9 mouse cellular contexts compared by ENCODE assay signal in genomic region chr6:125046691-125047090, GRCm38 (mm10). TPM values are rescaled to one million over a fixed set of nuclear protein-coding genes. Genes with fewer than 3 reads are reported as not detected.
A peak's percentile ranks its signal among the peaks of the same experiment; 100 is the strongest.
DNase-seq lines count a peak whose midpoint lies in the region; ATAC-seq and TF ChIP-seq lines count a peak whose summit lies in the region.
"Had no signal": no experiment of that assay in that cellular context is flagged by ENCODE, and none has a peak within 500 bp of the region (broad histone marks: within the 10 kb centered on the region; RNA-seq: fewer than 3 reads in every experiment).

No protein-coding gene starts in this region.

- H3K9me3 ChIP-seq in limb, embryonic 13.5 days, result no peaks in the 10 kb centered on the region
- no peaks in the 10 kb centered on the region for H3K9me3 ChIP-seq in midbrain, postnatal 0 days (ENCODE audit: low read length)
- H3K9me3 ChIP-seq: embryonic facial prominence, embryonic 12.5 days had no signal

- ATAC-seq in limb, embryonic 13.5 days (ENCODE audit: low FRiP score, low read depth), result peak; percentile 48; the same call in 1 of the 2 replicates
- ATAC-seq in midbrain, postnatal 0 days (ENCODE audit: low FRiP score), result peak; percentile 66

- H3K36me3 ChIP-seq in heart, adult 2 months (ENCODE audit: control insufficient read depth, insufficient read depth, low read length), result no peaks in the 10 kb centered on the region
- peaks cover 83% of the 10 kb centered on the region for H3K36me3 ChIP-seq in limb, embryonic 13.5 days
- peaks cover 57% of the 10 kb centered on the region for H3K36me3 ChIP-seq in midbrain, postnatal 0 days (ENCODE audit: insufficient read depth, low read length)

- 0 out of 2 replicates have a peak, but pooled peaks cover 1% of the 10 kb centered on the region for H3K4me1 ChIP-seq in heart, adult 2 months (ENCODE audit: control insufficient read depth, insufficient read depth, low read length)
- H3K4me1 ChIP-seq in limb, embryonic 13.5 days, result no peaks in the 10 kb centered on the region
- H3K4me1 ChIP-seq in midbrain, postnatal 0 days (ENCODE audit: insufficient read depth, low read length), result no peaks in the 10 kb centered on the region
- H3K4me1 ChIP-seq: embryonic facial prominence, embryonic 12.5 days had no signal

- TF ChIP-seq CTCF in heart, adult 2 months (IDR thresholded peaks at IDR 0.05), result peak; percentile 97
- TF ChIP-seq CTCF in midbrain, postnatal 0 days (IDR thresholded peaks at IDR 0.05), result peak; percentile 96

- TF ChIP-seq POLR2A in heart, adult 2 months (IDR thresholded peaks at IDR 0.05; ENCODE audit: insufficient read depth, low read depth, low read length), result no peak

- intact Hi-C loops in heart, adult 2 months (cut with DNase I), result loop anchor here (1.0 to 5.0 kb wide), 3 partner anchors 38 to 226 kb away; no protein-coding TSS in a partner anchor

- no peak overlapping the region for H3K4me2 ChIP-seq in limb, embryonic 13.5 days (replicated peaks)
- no peak overlapping the region for H3K4me2 ChIP-seq in midbrain, postnatal 0 days (ENCODE audit: low read depth, low read length, poor library complexity, severe bottlenecking)
- H3K4me2 ChIP-seq: embryonic facial prominence, embryonic 12.5 days had no signal

- DNase-seq in A20 (ENCODE audit: low read depth, low spot score), result peak; percentile 68
- DNase-seq in adrenal gland, postnatal 10 days, result peak; percentile 90
- peak; percentile 64 for DNase-seq in embryo, embryonic 11.5 days (ENCODE audit: low read depth, low spot score)
- peak; percentile 77 to 83 for DNase-seq in heart, adult 2 months
- peak; percentile 84 for DNase-seq in kidney, adult 9 months
- DNase-seq in midbrain, postnatal 0 days (ENCODE audit: low spot score), result peak; percentile 90
- DNase-seq in spleen, postnatal 14 days (ENCODE audit: low spot score in 2 of 2), result peak; percentile 34 to 71

- 20% methylated on average over 5 of the region's 5 CpGs for WGBS in heart, adult 2 months
- WGBS in limb, embryonic 13.5 days, result 38% methylated on average over 5 of the region's 5 CpGs
- 20% methylated on average over 5 of the region's 5 CpGs for WGBS in midbrain, postnatal 0 days

- no peaks in the 10 kb centered on the region for H3K79me2 ChIP-seq in heart, adult 2 months (replicated peaks; ENCODE audit: control insufficient read depth, insufficient read depth, low read length)

- TF ChIP-seq EP300 in heart, adult 2 months (IDR thresholded peaks at IDR 0.05; ENCODE audit: insufficient read depth, low read depth, low read length), result peak; percentile 80; the same call in 1 of the 2 replicates

- no peak overlapping the region for H3K27ac ChIP-seq in heart, adult 2 months
- H3K27ac ChIP-seq in limb, embryonic 13.5 days, result no peak overlapping the region
- no peak overlapping the region for H3K27ac ChIP-seq in midbrain, postnatal 0 days (ENCODE audit: low read depth, low read length)
- H3K27ac ChIP-seq: embryonic facial prominence, embryonic 12.5 days had no signal

- H3K27me3 ChIP-seq in heart, adult 2 months (ENCODE audit: control insufficient read depth, insufficient read depth, low read length), result no peaks in the 10 kb centered on the region
- no peaks in the 10 kb centered on the region for H3K27me3 ChIP-seq in limb, embryonic 13.5 days
- H3K27me3 ChIP-seq in midbrain, postnatal 0 days (ENCODE audit: insufficient read depth, low read length), result no peaks in the 10 kb centered on the region
- H3K27me3 ChIP-seq: embryonic facial prominence, embryonic 12.5 days had no signal

- H3K9ac ChIP-seq in heart, adult 2 months (ENCODE audit: low read depth, low read length), result no peak overlapping the region
- H3K9ac ChIP-seq in limb, embryonic 13.5 days, result 0 out of 2 replicates have a peak overlapping the region, but pooled peaks have one; percentile 1
- no peak overlapping the region for H3K9ac ChIP-seq in midbrain, postnatal 0 days (replicated peaks; ENCODE audit: low read length, poor library complexity, severe bottlenecking)
- H3K9ac ChIP-seq: embryonic facial prominence, embryonic 12.5 days had no signal

- H3K4me3 ChIP-seq in heart, adult 2 months, result no peak overlapping the region
- H3K4me3 ChIP-seq in limb, embryonic 13.5 days, result no peak overlapping the region
- no peak overlapping the region for H3K4me3 ChIP-seq in midbrain, postnatal 0 days (ENCODE audit: low read depth, low read length)
- H3K4me3 ChIP-seq: embryonic facial prominence, embryonic 12.5 days had no signal

RNA-seq across cellular contexts. Expression of gene Acrbp, which starts 2.8 kb away (rescaled TPM):
- 1 to 10 TPM; 4.6 to 7.5 TPM for total RNA-seq in adrenal gland, postnatal 10 days (2021)
- 1 to 10 TPM; 1.9 to 2.3 TPM for total RNA-seq in heart, adult 2 months (2021)
- polyA plus RNA-seq in heart, adult 2 months (2012; rRNA removed), result 13.6 and 16.3 TPM in 2 replicates
- polyA plus RNA-seq in limb, embryonic 13.5 days (2015; fragmentation: Nextera tagmentation; extraction: Ambion mirVana), result 16.5 and 19.2 TPM in 2 replicates
- 6.9 and 12.6 TPM in 2 replicates for total RNA-seq in midbrain, postnatal 0 days (2014; rRNA removed)
- 7.2 and 7.8 TPM in 2 replicates for polyA plus RNA-seq in midbrain, postnatal 0 days (2015; fragmentation: Nextera tagmentation; extraction: Ambion mirVana)

RNA-seq across cellular contexts. Expression of gene Ing4, which starts 7.1 kb away (rescaled TPM):
- total RNA-seq in adrenal gland, postnatal 10 days (2021), result 10 to 100 TPM; 72.5 to 83.1 TPM
- 10 to 100 TPM; 26.1 to 27.1 TPM for total RNA-seq in heart, adult 2 months (2021)
- 26.3 and 36.2 TPM in 2 replicates for polyA plus RNA-seq in heart, adult 2 months (2012; rRNA removed)
- polyA plus RNA-seq in limb, embryonic 13.5 days (2015; fragmentation: Nextera tagmentation; extraction: Ambion mirVana), result 183 and 190 TPM in 2 replicates
- total RNA-seq in midbrain, postnatal 0 days (2014; rRNA removed), result 60.4 and 69.8 TPM in 2 replicates
- polyA plus RNA-seq in midbrain, postnatal 0 days (2015; fragmentation: Nextera tagmentation; extraction: Ambion mirVana), result 97.8 and 104 TPM in 2 replicates

RNA-seq across cellular contexts. Expression of gene Lpar5, which starts 21.0 kb away (rescaled TPM):
- 1 to 10 TPM in 1 of 2 experiments, under 1 TPM in 1; 0.90 to 1.4 TPM for total RNA-seq in adrenal gland, postnatal 10 days (2021)
- total RNA-seq in heart, adult 2 months (2021), result under 1 TPM in 1 of 2 experiments, not detected in 1; 0.20 TPM
- polyA plus RNA-seq in heart, adult 2 months (2012; rRNA removed), result 1.2 and 2.3 TPM in 2 replicates
- 0.45 and 0.80 TPM in 2 replicates for polyA plus RNA-seq in limb, embryonic 13.5 days (2015; fragmentation: Nextera tagmentation; extraction: Ambion mirVana)
- total RNA-seq in midbrain, postnatal 0 days (2014; rRNA removed), result 0.90 and 1.7 TPM in 2 replicates
- 0.52 and 0.71 TPM in 2 replicates for polyA plus RNA-seq in midbrain, postnatal 0 days (2015; fragmentation: Nextera tagmentation; extraction: Ambion mirVana)

RNA-seq across cellular contexts. Expression of gene Zfp384, which starts 37.7 kb away (rescaled TPM):
- total RNA-seq in adrenal gland, postnatal 10 days (2021), result 10 to 100 TPM; 43.3 to 52.6 TPM
- 10 to 100 TPM; 22.4 to 22.8 TPM for total RNA-seq in heart, adult 2 months (2021)
- 28.2 and 33.5 TPM in 2 replicates for polyA plus RNA-seq in heart, adult 2 months (2012; rRNA removed)
- polyA plus RNA-seq in limb, embryonic 13.5 days (2015; fragmentation: Nextera tagmentation; extraction: Ambion mirVana), result 20.6 and 21.2 TPM in 2 replicates
- 33.2 and 38.6 TPM in 2 replicates for total RNA-seq in midbrain, postnatal 0 days (2014; rRNA removed)
- polyA plus RNA-seq in midbrain, postnatal 0 days (2015; fragmentation: Nextera tagmentation; extraction: Ambion mirVana), result 9.0 and 9.7 TPM in 2 replicates

RNA-seq across cellular contexts. Expression of gene Chd4, which starts 49.1 kb away (rescaled TPM):
- 100 to 1,000 TPM; 156 to 198 TPM for total RNA-seq in adrenal gland, postnatal 10 days (2021)
- total RNA-seq in heart, adult 2 months (2021), result 100 to 1,000 TPM in 1 of 2 experiments, 10 to 100 TPM in 1; 97.1 to 113 TPM
- polyA plus RNA-seq in heart, adult 2 months (2012; rRNA removed), result 28.3 and 31.6 TPM in 2 replicates
- 86.8 and 93.4 TPM in 2 replicates for polyA plus RNA-seq in limb, embryonic 13.5 days (2015; fragmentation: Nextera tagmentation; extraction: Ambion mirVana)
- total RNA-seq in midbrain, postnatal 0 days (2014; rRNA removed), result 117 and 133 TPM in 2 replicates
- 72.9 and 89.1 TPM in 2 replicates for polyA plus RNA-seq in midbrain, postnatal 0 days (2015; fragmentation: Nextera tagmentation; extraction: Ambion mirVana)
